8 mouse cellular contexts compared by ENCODE assay signal in the genomic region with DNA sequence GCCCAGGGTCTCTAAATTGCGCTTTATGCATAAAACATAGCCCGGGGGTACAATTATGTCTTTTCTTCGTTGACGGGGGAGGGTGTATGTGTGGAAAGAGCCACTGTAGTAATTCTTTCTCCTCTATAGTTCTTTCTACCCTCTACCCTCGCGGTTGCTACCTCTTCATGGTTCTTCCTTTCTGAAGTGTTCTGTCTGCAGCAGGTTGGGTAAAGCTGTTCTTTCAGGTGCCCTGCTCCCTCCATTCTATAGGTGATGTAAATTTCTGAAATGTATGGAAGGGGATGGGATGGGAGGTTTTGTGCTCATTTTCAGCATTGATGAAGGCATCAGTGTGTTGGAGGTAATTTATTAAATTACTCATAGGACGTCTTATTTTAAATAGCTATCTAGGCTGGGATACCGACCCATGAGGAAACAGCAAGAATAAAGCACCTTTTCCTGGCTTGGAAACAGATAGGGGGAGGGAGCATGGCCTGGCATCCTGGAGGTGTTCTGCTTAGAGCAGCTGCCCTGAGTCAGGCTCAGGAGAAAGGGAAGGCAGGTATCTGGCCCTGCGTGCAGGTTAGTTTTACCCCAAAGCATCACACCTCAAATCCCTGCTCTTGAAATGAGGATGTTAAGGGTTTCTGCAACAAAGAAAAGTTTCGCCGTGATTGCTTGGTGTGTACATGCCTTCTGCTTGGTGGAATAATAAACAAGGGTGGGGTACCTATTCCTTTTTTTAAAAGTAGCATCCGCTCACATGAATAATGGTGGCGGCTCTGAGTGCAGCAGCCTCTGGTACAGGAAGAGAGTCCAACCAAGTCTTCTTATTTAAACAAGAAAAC. TPM values are rescaled to one million over a fixed set of nuclear protein-coding genes. Genes with fewer than 3 reads are reported as not detected.
DNase-seq lines count a peak whose midpoint lies in the region; ATAC-seq lines count a peak whose summit lies in the region.

No protein-coding gene starts in this region.

- 18% methylated on average over 13 of the region's 13 CpGs for WGBS in embryonic facial prominence, embryonic 10.5 days
- 23% methylated on average over 13 of the region's 13 CpGs for WGBS in hindbrain, embryonic 14.5 days
- 17% methylated on average over 13 of the region's 13 CpGs for WGBS in midbrain, embryonic 12.5 days

- no peaks in the 10 kb centered on the region for H3K9me3 ChIP-seq in embryonic facial prominence, embryonic 10.5 days
- H3K9me3 ChIP-seq in hindbrain, embryonic 14.5 days (ENCODE audit: control insufficient read depth, low read length): no peaks in the 10 kb centered on the region
- H3K9me3 ChIP-seq in midbrain, embryonic 12.5 days: no peaks in the 10 kb centered on the region

- H3K4me1 ChIP-seq in embryonic facial prominence, embryonic 10.5 days: peaks cover 46% of the 10 kb centered on the region
- H3K4me1 ChIP-seq in hindbrain, embryonic 14.5 days (replicated peaks; ENCODE audit: control insufficient read depth, insufficient read depth, low read length): peaks cover 13% of the 10 kb centered on the region
- H3K4me1 ChIP-seq in midbrain, embryonic 12.5 days: peaks cover 25% of the 10 kb centered on the region

- intact Hi-C loops in heart, postnatal 14 days (cut with DNase I): loop anchor here (1.0 to 5.0 kb wide), 8 partner anchors 35 to 376 kb away; no protein-coding TSS in a partner anchor

- H3K9ac ChIP-seq in hindbrain, embryonic 14.5 days: peak overlapping the region; percentile 55
- H3K9ac ChIP-seq in midbrain, embryonic 12.5 days (replicated peaks): no peak overlapping the region

- no peak overlapping the region for H3K27ac ChIP-seq in embryonic facial prominence, embryonic 10.5 days (replicated peaks)
- H3K27ac ChIP-seq in hindbrain, embryonic 14.5 days: peak overlapping the region; percentile 14; the same call in 1 of the 2 replicates
- no peak overlapping the region for H3K27ac ChIP-seq in midbrain, embryonic 12.5 days (replicated peaks)

- peak; percentile 26 to 39 for DNase-seq in heart, adult 18-20 months
- DNase-seq in heart, postnatal 14 days: no peak
- DNase-seq in embryonic facial prominence, embryonic 10.5 days (ENCODE audit: low spot score): no peak
- DNase-seq in hindbrain, embryonic 14.5 days (ENCODE audit: low spot score): no peak
- DNase-seq in cerebellum, postnatal 10 days: no peak
- no peak for DNase-seq in left cerebral cortex, adult 9 months (ENCODE audit: low spot score in 2 of 2)

- peaks cover 81% of the 10 kb centered on the region for H3K27me3 ChIP-seq in embryonic facial prominence, embryonic 10.5 days (replicated peaks; ENCODE audit: low read depth, poor library complexity, severe bottlenecking)
- peaks cover 46% of the 10 kb centered on the region for H3K27me3 ChIP-seq in hindbrain, embryonic 14.5 days (ENCODE audit: control insufficient read depth, insufficient read depth, low read length)
- H3K27me3 ChIP-seq in midbrain, embryonic 12.5 days: peaks cover 86% of the 10 kb centered on the region

- H3K36me3 ChIP-seq in embryonic facial prominence, embryonic 10.5 days (replicated peaks): no peaks in the 10 kb centered on the region
- H3K36me3 ChIP-seq in hindbrain, embryonic 14.5 days (replicated peaks; ENCODE audit: control insufficient read depth, insufficient read depth): no peaks in the 10 kb centered on the region
- H3K36me3 ChIP-seq in midbrain, embryonic 12.5 days: no peaks in the 10 kb centered on the region

- H3K4me3 ChIP-seq in embryonic facial prominence, embryonic 10.5 days: peak overlapping the region; percentile 74
- peak overlapping the region; percentile 80 for H3K4me3 ChIP-seq in hindbrain, embryonic 14.5 days (replicated peaks; ENCODE audit: low read length)
- peak overlapping the region; percentile 23 for H3K4me3 ChIP-seq in midbrain, embryonic 12.5 days

- peak overlapping the region; percentile 100 for H3K4me2 ChIP-seq in hindbrain, embryonic 14.5 days (replicated peaks)
- peak overlapping the region; percentile 99 for H3K4me2 ChIP-seq in midbrain, embryonic 12.5 days (replicated peaks)

- no peak for ATAC-seq in hindbrain, embryonic 14.5 days (ENCODE audit: low FRiP score)
- ATAC-seq in midbrain, embryonic 12.5 days (ENCODE audit: low FRiP score, low read depth): no peak
- no peak for ATAC-seq in inflammation-experienced regulatory T-cells, adult 6 months

RNA-seq across cellular contexts. Expression of gene Kitl, which starts 1.7 kb away (rescaled TPM):
- 10 to 100 TPM; 46.9 to 85.8 TPM for total RNA-seq in heart, adult 18-20 months (2021)
- 100 to 1,000 TPM; 109 to 118 TPM for total RNA-seq in heart, postnatal 14 days (2021)
- 12.1 and 13.2 TPM in 2 replicates for polyA plus RNA-seq in embryonic facial prominence, embryonic 10.5 days (2016; fragmentation: Nextera tagmentation; extraction: Ambion mirVana)
- polyA plus RNA-seq in hindbrain, embryonic 14.5 days (2014; fragmentation: Nextera tagmentation; extraction: Ambion mirVana): 34.4 and 41.6 TPM in 2 replicates
- polyA plus RNA-seq in midbrain, embryonic 12.5 days (2016; fragmentation: Nextera tagmentation; extraction: Ambion mirVana): 7.9 and 10.6 TPM in 2 replicates
- under 1 TPM in 1 of 3 experiments, not detected in 2; 0.49 TPM for polyA plus RNA-seq in inflammation-experienced regulatory T-cells, adult 6 months (2017; shearing (Covaris generic))

Comparison
In these comparisons a context has a peak if more than half of its experiments do, and no peak if none do; other contexts are left out.
1. DNase-seq: peak in heart, adult 18-20 months (2 of 2); none in heart, postnatal 14 days (0 of 2), embryonic facial prominence, embryonic 10.5 days (single experiment), hindbrain, embryonic 14.5 days (single experiment), cerebellum, postnatal 10 days (0 of 2) and left cerebral cortex, adult 9 months (0 of 2).
2. H3K4me3 ChIP-seq: peak in every context shown above with its lines; median percentile 80 in hindbrain, embryonic 14.5 days; 74 in embryonic facial prominence, embryonic 10.5 days; 23 in midbrain, embryonic 12.5 days.